Mouse (Mus musculus) midbrain, embryonic 10.5 days (tissue): Measurements from ENCODE around the gene Acp7. TPM values are rescaled to one million over a fixed set of nuclear protein-coding genes. Genes with fewer than 3 reads are reported as not detected.
"Not testable (repeated sequence)": the region's sequence is repeated elsewhere in the genome, so short reads cannot be mapped to it uniquely, and the experiment has no call there.

Source experiments
- DNase-seq: peaks from one replicate; pipeline ENCODE4 v3.0.0-alpha.2; 2017; ENCODE audit warnings: low spot score
- H3K27ac ChIP-seq: fragments of 300-500 bp; sonication (generic); replicated peaks from 2 replicates; pipeline ENCODE4 v1.5.1; 2016; ENCODE audit warnings: mild to moderate bottlenecking
- H3K27me3 ChIP-seq: fragments of 300-500 bp; sonication (generic); 2 replicates; pipeline ENCODE4 v1.6.1; 2016; ENCODE audit warnings: low read depth, mild to moderate bottlenecking; ENCODE audit not compliant: poor library complexity, severe bottlenecking
- H3K36me3 ChIP-seq: fragments of 300-500 bp; sonication (generic); 2 replicates; pipeline ENCODE4 v1.6.1; 2016; ENCODE audit warnings: mild to moderate bottlenecking, moderate library complexity
- H3K4me1 ChIP-seq: fragments of 300-500 bp; sonication (generic); 2 replicates; pipeline ENCODE4 v1.6.1; 2016
- H3K4me3 ChIP-seq: fragments of 300-500 bp; sonication (generic); 2 replicates; pipeline ENCODE4 v1.5.1; 2016; ENCODE audit warnings: mild to moderate bottlenecking, moderate library complexity
- H3K9me3 ChIP-seq: fragments of 300-500 bp; sonication (generic); replicated peaks from 2 replicates; pipeline ENCODE4 v1.6.1; 2016; ENCODE audit warnings: mild to moderate bottlenecking
- whole genome bisulfite sequencing: fragments of 180-500 bp; shearing (Covaris S2); methylation state at CpG from one replicate; pipeline ENCODE4 v1.1.7; 2016; 5-methylcytosine and 5-hydroxymethylcytosine counted together
- polyA plus RNA-seq: library from polyadenylated mRNA; unstranded; fragments of >200 nt; fragmentation: Nextera tagmentation; extraction: Ambion mirVana; gene quantifications from 2 replicates; pipeline ENCODE4 v1.2.1, GENCODE M21; 2016

Gene Acp7
- not detected in 2 replicates for polyA plus RNA-seq

GRCm38 (mm10) chr7:28631073-28631472 lies at the start of gene Acp7:
Gene Acp7 (minus strand): TSS chr7:28631332.
- peak within 1 kb of the TSS; percentile 43 for H3K4me3 ChIP-seq
- no peak for DNase-seq
- no peaks in the 10 kb centered on the region for H3K9me3 ChIP-seq
- H3K4me1 ChIP-seq = peaks cover 14% of the 10 kb centered on the region
- peaks cover 49% of the 10 kb centered on the region for H3K27me3 ChIP-seq
- 31% methylated on average over 10 of the region's 10 CpGs for WGBS
- no peak within 1 kb of the TSS for H3K27ac ChIP-seq
- H3K36me3 ChIP-seq = no peaks in the 10 kb centered on the region

DNA sequence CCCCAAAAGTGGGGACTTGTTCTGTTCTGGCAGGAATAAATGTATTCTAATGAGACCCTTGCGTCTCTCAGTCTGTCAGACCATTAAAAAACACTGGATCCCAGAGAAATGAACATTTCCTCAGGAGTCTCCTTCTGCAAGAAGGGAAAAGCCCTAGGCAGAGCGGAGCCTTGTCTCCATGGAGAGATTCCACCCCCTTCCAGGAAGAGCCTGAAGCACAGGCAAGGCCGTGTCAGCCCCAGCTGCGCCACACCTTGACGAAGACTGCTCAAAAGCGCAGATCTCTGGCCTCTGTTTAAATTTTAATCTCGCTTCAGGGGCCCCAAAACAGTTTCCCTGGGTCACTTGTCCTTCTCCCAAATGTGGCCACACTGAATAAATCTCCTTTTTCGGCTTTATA lies 46.5 kb upstream of the Acp7 start:
- H3K36me3 ChIP-seq = no peaks in the 10 kb centered on the region
- H3K27me3 ChIP-seq = no peaks in the 10 kb centered on the region
- no peaks in the 10 kb centered on the region for H3K4me1 ChIP-seq
- H3K27ac ChIP-seq = no peak overlapping the region
- no peak for DNase-seq
- WGBS = 91% methylated on average over 8 of the region's 8 CpGs
- H3K4me3 ChIP-seq = no peak overlapping the region
- no peaks in the 10 kb centered on the region for H3K9me3 ChIP-seq

DNA sequence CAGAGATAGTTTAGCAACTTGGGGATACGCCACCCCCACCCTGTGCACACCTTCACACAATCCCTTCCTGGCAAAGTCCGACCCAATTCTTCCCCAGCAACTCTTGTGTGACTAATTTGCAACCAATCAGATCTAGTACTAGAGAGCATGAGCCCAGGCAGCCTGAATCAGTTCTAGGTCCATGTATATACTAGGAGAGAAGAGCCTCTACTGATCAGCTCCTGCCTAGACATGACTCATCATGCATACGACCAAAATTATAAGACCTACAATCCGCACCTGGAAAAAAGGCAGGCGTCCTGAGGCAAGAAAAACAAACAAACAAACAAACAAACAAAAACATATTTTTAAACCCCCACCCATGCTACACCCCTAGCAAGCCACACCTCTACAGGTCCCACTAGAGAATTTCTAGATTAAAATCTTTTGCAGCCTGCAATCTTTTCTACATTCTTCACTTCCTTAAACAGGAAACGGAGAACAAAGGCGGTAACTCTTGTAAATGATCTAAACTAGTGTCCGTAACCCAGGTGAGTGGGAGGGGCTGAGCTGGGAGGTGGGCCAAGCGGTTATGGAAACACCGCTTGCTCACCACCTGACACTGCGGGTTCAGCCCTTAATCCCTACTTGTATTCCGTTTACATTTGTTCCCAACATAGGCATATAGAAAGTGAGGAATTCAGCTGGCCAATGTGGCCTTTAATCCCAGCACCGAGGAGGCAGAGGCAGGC lies 45.8 kb upstream of the Acp7 start:
- H3K9me3 ChIP-seq = no peaks in the 10 kb centered on the region
- H3K27me3 ChIP-seq = no peaks in the 10 kb centered on the region
- WGBS = 87% methylated on average over 13 of the region's 13 CpGs
- no peaks in the 10 kb centered on the region for H3K36me3 ChIP-seq
- H3K4me3 ChIP-seq = no peak overlapping the region
- no peak for DNase-seq
- no peaks in the 10 kb centered on the region for H3K4me1 ChIP-seq
- no peak overlapping the region for H3K27ac ChIP-seq

- no peaks in the 10 kb centered on the region for H3K9me3 ChIP-seq
- H3K4me3 ChIP-seq = no peak overlapping the region
- H3K27me3 ChIP-seq = no peaks in the 10 kb centered on the region
- no peak overlapping the region for H3K27ac ChIP-seq
- H3K36me3 ChIP-seq = no peaks in the 10 kb centered on the region
- 44% methylated on average over 11 of the region's 11 CpGs for WGBS
- no peak for DNase-seq
- H3K4me1 ChIP-seq = no peaks in the 10 kb centered on the region
Observed at GRCm38 (mm10) chr7:28675746-28676145, 44.6 kb upstream of the Acp7 start.

DNA sequence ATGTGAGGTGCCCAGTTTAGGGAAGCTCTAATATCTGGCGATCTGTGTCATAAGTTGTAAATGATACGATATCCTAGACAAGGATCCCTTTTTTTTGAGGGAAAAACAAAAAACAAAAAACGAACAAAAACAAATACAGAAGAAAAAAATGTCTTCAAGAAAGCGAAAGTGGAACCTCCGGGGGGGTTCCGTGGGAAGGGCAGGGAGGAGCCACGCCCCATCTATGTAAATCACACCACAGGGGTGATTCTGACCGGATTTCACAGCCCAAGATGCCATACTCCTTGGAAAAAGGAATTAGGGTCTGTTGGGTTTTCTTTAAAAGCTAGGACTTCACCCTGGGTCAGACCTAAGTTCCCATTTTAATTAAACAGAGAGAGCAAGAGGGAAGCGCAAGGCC lies 43.9 kb upstream of the Acp7 start:
- Histone ChIP-seq H3K4me1 (no peaks in the 10 kb centered on the region), H3K9me3 (no peaks in the 10 kb centered on the region), H3K27ac (no peak overlapping the region), H3K36me3 (no peaks in the 10 kb centered on the region), H3K27me3 (no peaks in the 10 kb centered on the region), H3K4me3 (no peak overlapping the region)
- no peak for DNase-seq
- WGBS = 78% methylated on average over 9 of the region's 9 CpGs

DNA sequence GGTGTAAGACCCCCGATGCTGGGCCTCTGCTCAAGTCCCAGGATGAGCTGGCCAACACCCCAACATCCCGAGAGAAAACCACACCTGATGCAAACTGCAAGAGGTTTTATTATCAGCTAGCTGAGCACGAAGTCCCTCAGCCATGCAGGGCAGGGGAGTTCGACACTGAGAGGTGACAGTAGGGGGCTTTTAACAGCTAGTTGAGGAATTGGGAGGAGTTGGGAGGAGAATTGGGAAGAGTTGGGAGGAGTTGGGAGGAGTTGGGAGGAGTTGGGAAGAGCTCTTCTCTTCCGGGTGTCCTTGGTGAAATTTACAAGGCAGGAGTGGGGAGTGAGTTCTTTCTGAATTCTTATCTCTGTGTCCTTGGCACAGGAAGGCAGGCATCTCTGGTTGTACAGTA lies 41.7 kb upstream of the Acp7 start:
- H3K4me1 ChIP-seq, H3K27ac ChIP-seq, H3K9me3 ChIP-seq, H3K36me3 ChIP-seq, H3K27me3 ChIP-seq, DNase-seq, H3K4me3 ChIP-seq: not testable (repeated sequence)
- WGBS = 76% methylated on average over 5 of the region's 5 CpGs

GRCm38 (mm10) chr7:28672276-28672675 lies 41.1 kb upstream of the Acp7 start:
- Histone ChIP-seq H3K27ac (no peak overlapping the region), H3K4me1 (no peaks in the 10 kb centered on the region), H3K36me3 (no peaks in the 10 kb centered on the region), H3K27me3 (no peaks in the 10 kb centered on the region), H3K9me3 (no peaks in the 10 kb centered on the region), H3K4me3 (no peak overlapping the region)
- no peak for DNase-seq
- WGBS = 89% methylated on average over 5 of the region's 5 CpGs

- 83% methylated on average over 4 of the region's 4 CpGs for WGBS
- no peak overlapping the region for H3K4me3 ChIP-seq
- H3K9me3 ChIP-seq = no peaks in the 10 kb centered on the region
- peaks cover 3% of the 10 kb centered on the region for H3K4me1 ChIP-seq
- H3K36me3 ChIP-seq = no peaks in the 10 kb centered on the region
- no peaks in the 10 kb centered on the region for H3K27me3 ChIP-seq
- no peak for DNase-seq
- no peak overlapping the region for H3K27ac ChIP-seq
Observed at GRCm38 (mm10) chr7:28671172-28671571, 40.0 kb upstream of the Acp7 start.

GRCm38 (mm10) chr7:28665620-28666579 lies 34.8 kb upstream of the Acp7 start:
- Histone ChIP-seq H3K4me1 (peaks cover 13% of the 10 kb centered on the region), H3K27ac (0 out of 2 replicates have a peak overlapping the region, but pooled peaks have one; percentile 17), H3K9me3 (peaks cover 8% of the 10 kb centered on the region; the same call in 1 of the 2 replicates), H3K4me3 (no peak overlapping the region), H3K36me3 (no peaks in the 10 kb centered on the region), H3K27me3 (peaks cover 8% of the 10 kb centered on the region; the same call in 1 of the 2 replicates)
- no peak for DNase-seq
- 49% methylated on average over 15 of the region's 15 CpGs for WGBS

- H3K9me3 ChIP-seq = peaks cover 6% of the 10 kb centered on the region; the same call in 1 of the 2 replicates
- 80% methylated on average over 4 of the region's 4 CpGs for WGBS
- no peak overlapping the region for H3K27ac ChIP-seq
- no peaks in the 10 kb centered on the region for H3K4me1 ChIP-seq
- H3K4me3 ChIP-seq = no peak overlapping the region
- no peak for DNase-seq
- H3K27me3 ChIP-seq = no peaks in the 10 kb centered on the region
- H3K36me3 ChIP-seq = no peaks in the 10 kb centered on the region
Observed at GRCm38 (mm10) chr7:28656430-28656829, 25.3 kb upstream of the Acp7 start.

- WGBS = 88% methylated on average over 2 of the region's 2 CpGs
- Histone ChIP-seq H3K4me1 (no peaks in the 10 kb centered on the region), H3K27me3 (no peaks in the 10 kb centered on the region), H3K27ac (no peak overlapping the region), H3K4me3 (no peak overlapping the region), H3K9me3 (no peaks in the 10 kb centered on the region), H3K36me3 (no peaks in the 10 kb centered on the region)
- DNase-seq = no peak
Observed at GRCm38 (mm10) chr7:28651157-28651556, 20.0 kb upstream of the Acp7 start.

DNA sequence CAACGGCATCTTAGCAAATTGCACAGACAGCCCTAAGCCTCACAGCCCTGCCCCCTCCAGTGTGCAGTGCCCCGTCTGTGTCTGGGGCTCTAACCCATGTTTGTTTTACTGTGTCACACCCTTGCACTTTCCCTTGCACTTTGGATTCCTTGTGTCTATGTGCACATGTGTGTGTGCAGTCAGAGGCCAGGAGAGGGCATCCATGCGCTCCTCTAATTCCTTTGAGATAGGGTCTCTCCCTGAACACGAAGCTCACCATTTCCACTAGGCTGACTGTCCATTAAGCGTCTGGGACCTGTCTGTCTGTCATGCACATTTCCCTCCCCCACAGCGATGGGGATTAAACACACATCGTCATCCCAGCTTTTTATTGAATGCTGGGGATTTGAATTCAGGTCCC lies 15.9 kb upstream of the Acp7 start:
- no peaks in the 10 kb centered on the region for H3K27me3 ChIP-seq
- no peak overlapping the region for H3K4me3 ChIP-seq
- no peak for DNase-seq
- 0 out of 2 replicates have a peak, but pooled peaks cover 4% of the 10 kb centered on the region for H3K4me1 ChIP-seq
- no peak overlapping the region for H3K27ac ChIP-seq
- no peaks in the 10 kb centered on the region for H3K9me3 ChIP-seq
- 52% methylated on average over 7 of the region's 7 CpGs for WGBS
- H3K36me3 ChIP-seq = no peaks in the 10 kb centered on the region
